Mouse (Mus musculus): ENCODE data around the gene Cyp2a12. TPM values are rescaled to one million over a fixed set of nuclear protein-coding genes. Genes with fewer than 3 reads are reported as not detected.

The Cyp2a12 gene
- polyA plus RNA-seq, 1 experiment from 2014 or later, result not detected

- no peak overlapping the region for H3K4me2 ChIP-seq (replicated peaks; ENCODE audit: low read depth)
- no peak for TF ChIP-seq CTCF (IDR thresholded peaks at IDR 0.05; ENCODE audit: low read depth)
- no peaks in the 10 kb centered on the region for H3K36me3 ChIP-seq (ENCODE audit: control insufficient read depth, insufficient read depth)
- no peak overlapping the region for H3K27ac ChIP-seq (ENCODE audit: low read depth, low read length)
- no peaks in the 10 kb centered on the region for H3K9me3 ChIP-seq (ENCODE audit: control insufficient read depth)
- no peaks in the 10 kb centered on the region for H3K4me1 ChIP-seq (replicated peaks; ENCODE audit: control insufficient read depth, insufficient read depth, low read length)
- no peak overlapping the region for H3K4me3 ChIP-seq (ENCODE audit: low read depth, low read length)
- H3K27me3 ChIP-seq (replicated peaks; ENCODE audit: control insufficient read depth, insufficient read depth, low read length), result no peaks in the 10 kb centered on the region
- ATAC-seq, result no peak
- WGBS, result 84% methylated on average over 1 of the region's 1 CpGs
- H3K9ac ChIP-seq (ENCODE audit: low read depth, low read length), result no peak overlapping the region
Observed at GRCm38 (mm10) chr7:27078641-27079040, 49.8 kb downstream of the Cyp2a12 start.

- TF ChIP-seq CTCF (IDR thresholded peaks at IDR 0.05; ENCODE audit: low read depth), result no peak
- no peak overlapping the region for H3K27ac ChIP-seq (ENCODE audit: low read depth, low read length)
- WGBS, result 31% methylated on average over 2 of the region's 2 CpGs
Observed at GRCm38 (mm10) chr7:27081625-27082024, 52.7 kb downstream of the Cyp2a12 start.

More at GRCm38 (mm10) chr7:27081625-27082024, 52.7 kb downstream of the Cyp2a12 start:
- no peak for ATAC-seq
- Histone ChIP-seq H3K4me2 (replicated peaks; ENCODE audit: low read depth) (no peak overlapping the region), H3K4me1 (replicated peaks; ENCODE audit: control insufficient read depth, insufficient read depth, low read length) (no peaks in the 10 kb centered on the region), H3K4me3 (ENCODE audit: low read depth, low read length) (no peak overlapping the region), H3K9me3 (ENCODE audit: control insufficient read depth) (no peaks in the 10 kb centered on the region), H3K27me3 (replicated peaks; ENCODE audit: control insufficient read depth, insufficient read depth, low read length) (no peaks in the 10 kb centered on the region), H3K9ac (ENCODE audit: low read depth, low read length) (no peak overlapping the region), H3K36me3 (ENCODE audit: control insufficient read depth, insufficient read depth) (no peaks in the 10 kb centered on the region)

Other genes starting within 250 kb of the Cyp2a12 start
- not detected in 2 replicates for gene Cyp2g1, start 220.2 kb upstream of the Cyp2a12 start, polyA plus RNA-seq (2015; fragmentation: Nextera tagmentation; extraction: Ambion mirVana)
- gene Cyp2a5, start 193.8 kb upstream of the Cyp2a12 start, polyA plus RNA-seq (2015; fragmentation: Nextera tagmentation; extraction: Ambion mirVana), result not detected in 2 replicates
- gene Cyp2a22, start 89.7 kb upstream of the Cyp2a12 start, polyA plus RNA-seq (2015; fragmentation: Nextera tagmentation; extraction: Ambion mirVana), result not detected in 2 replicates
- gene Cyp2f2, start 90.8 kb downstream of the Cyp2a12 start, polyA plus RNA-seq (2015; fragmentation: Nextera tagmentation; extraction: Ambion mirVana), result 0.31 and 0.42 TPM in 2 replicates
- gene Cyp2t4, start 124.6 kb downstream of the Cyp2a12 start, polyA plus RNA-seq (2015; fragmentation: Nextera tagmentation; extraction: Ambion mirVana), result not detected in 2 replicates
- 63.9 and 64.0 TPM in 2 replicates for gene Egln2, start 137.7 kb downstream of the Cyp2a12 start, polyA plus RNA-seq (2015; fragmentation: Nextera tagmentation; extraction: Ambion mirVana)
- 96.2 and 103 TPM in 2 replicates for gene Rab4b, start 149.8 kb downstream of the Cyp2a12 start, polyA plus RNA-seq (2015; fragmentation: Nextera tagmentation; extraction: Ambion mirVana)
- gene Gm21983, start 152.0 kb downstream of the Cyp2a12 start, polyA plus RNA-seq (2015; fragmentation: Nextera tagmentation; extraction: Ambion mirVana), result 0.22 TPM in 1 of 2 replicates, not detected in the other
- not detected in 2 replicates for gene Mia, start 152.1 kb downstream of the Cyp2a12 start, polyA plus RNA-seq (2015; fragmentation: Nextera tagmentation; extraction: Ambion mirVana)
- 1.9 and 2.4 TPM in 2 replicates for gene BC024978, start 166.7 kb downstream of the Cyp2a12 start, polyA plus RNA-seq (2015; fragmentation: Nextera tagmentation; extraction: Ambion mirVana)
- 75.4 and 76.4 TPM in 2 replicates for gene Snrpa, start 167.2 kb downstream of the Cyp2a12 start, polyA plus RNA-seq (2015; fragmentation: Nextera tagmentation; extraction: Ambion mirVana)
- 8.6 and 9.0 TPM in 2 replicates for gene Itpkc, start 199.6 kb downstream of the Cyp2a12 start, polyA plus RNA-seq (2015; fragmentation: Nextera tagmentation; extraction: Ambion mirVana)
- gene Coq8b, start 203.9 kb downstream of the Cyp2a12 start, polyA plus RNA-seq (2015; fragmentation: Nextera tagmentation; extraction: Ambion mirVana), result 16.8 and 18.7 TPM in 2 replicates
- gene Numbl, start 229.4 kb downstream of the Cyp2a12 start, polyA plus RNA-seq (2015; fragmentation: Nextera tagmentation; extraction: Ambion mirVana), result 6.6 and 7.5 TPM in 2 replicates